Mouse (Mus musculus) granulocyte monocyte progenitor cell, adult 5-6 weeks (primary cell): ENCODE measurements around the gene Cd70. TPM values are rescaled to one million over a fixed set of nuclear protein-coding genes. Genes with fewer than 3 reads are reported as not detected.

Experiments
- ATAC-seq: replicated peaks from 2 replicates; pipeline ENCODE4 v1.8.0; 2016; ENCODE audit warnings: mild to moderate bottlenecking, moderate TSS enrichment, inconsistent platforms; ENCODE audit not compliant: poor library complexity, severe bottlenecking
- total RNA-seq, 2 experiments: library from RNA; stranded (forward) in 1 of 2; stranded (reverse) in 1 of 2; fragments of 200-712, 200-1000 nt in 1 of 2; fragments of >200 nt in 1 of 2; fragmentation: Nextera tagmentation in 1 of 2; gene quantifications; 2 replicates each; pipeline ENCODE4 v1.2.3; 2014 to 2017

Gene Cd70
- total RNA-seq, 2 experiments from 2014 or later = not detected

DNA sequence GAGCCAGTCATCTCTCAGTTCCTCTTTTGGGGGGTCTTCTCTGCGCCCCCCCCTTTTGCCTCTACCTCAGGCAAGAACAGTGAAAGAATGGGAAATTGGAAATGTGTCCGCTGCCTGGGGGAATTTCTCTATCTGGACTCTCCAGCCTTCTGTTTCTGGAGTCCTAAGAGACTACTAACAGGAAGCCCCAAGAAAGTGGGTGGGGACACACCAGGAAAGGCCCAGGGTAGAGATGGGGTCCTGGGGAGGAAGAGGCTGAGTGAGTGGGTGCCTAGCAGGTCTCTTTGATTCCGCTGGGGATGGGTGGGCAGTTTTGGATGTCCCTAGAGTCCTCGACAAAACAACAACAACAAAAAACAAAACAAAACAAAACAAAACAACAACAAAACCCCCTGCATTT, 45.1 kb downstream of the Cd70 start:
- ATAC-seq = peak; percentile 23

DNA sequence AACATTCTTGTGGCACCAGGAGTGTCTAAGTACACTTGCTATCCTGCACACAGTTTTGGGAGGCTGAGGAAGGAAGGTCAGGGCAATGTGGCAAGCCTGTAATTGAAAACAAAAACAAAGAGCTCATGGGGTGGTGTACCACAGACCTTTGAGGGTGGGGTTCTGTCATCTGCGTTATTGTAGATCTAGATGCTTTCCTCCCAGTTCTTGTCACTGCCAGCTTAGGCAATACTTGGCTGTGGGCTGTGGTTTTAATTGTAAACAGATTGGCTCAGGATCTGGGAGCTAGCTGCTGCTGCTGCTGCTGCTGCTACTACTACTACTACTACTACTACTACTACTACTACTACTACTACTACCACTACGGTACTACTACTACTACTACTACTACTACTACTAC, 47.3 kb downstream of the Cd70 start:
- ATAC-seq = peak; percentile 39

DNA sequence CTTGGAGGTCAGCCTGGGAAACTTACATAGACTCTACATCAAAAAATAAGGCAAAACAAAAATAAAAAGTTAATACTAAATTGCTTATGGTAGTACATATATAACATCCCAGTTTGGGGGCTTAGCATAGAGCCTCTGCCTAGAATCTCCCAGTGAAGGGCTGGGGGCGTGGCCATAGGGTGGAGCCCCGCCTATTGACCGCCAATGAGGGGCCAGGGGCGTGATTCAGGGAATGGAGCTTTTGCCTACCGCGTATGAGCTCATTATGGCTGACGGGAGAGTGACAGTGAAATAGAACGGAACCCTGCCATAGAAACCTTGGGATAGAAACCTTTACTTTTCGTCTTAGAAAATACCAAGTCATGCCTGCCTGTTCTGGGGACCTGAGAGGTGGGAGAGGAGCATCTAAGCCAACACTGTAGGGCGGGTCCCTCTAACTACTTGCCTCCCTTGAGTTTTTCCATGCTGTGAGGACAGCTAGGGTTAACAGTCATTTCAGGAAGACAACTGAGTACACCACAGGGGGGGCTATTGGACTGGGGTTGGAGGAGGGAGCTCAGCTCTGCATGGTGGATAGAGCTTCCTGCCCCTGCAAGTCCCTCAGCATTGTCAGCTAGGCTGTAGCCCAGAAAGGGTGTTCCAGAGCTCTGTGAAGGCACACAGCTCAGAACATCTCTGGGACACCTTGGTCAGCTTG, 49.8 kb downstream of the Cd70 start:
- 0 out of 2 replicates have a peak, but pooled peaks have one; percentile 14 for ATAC-seq

DNA sequence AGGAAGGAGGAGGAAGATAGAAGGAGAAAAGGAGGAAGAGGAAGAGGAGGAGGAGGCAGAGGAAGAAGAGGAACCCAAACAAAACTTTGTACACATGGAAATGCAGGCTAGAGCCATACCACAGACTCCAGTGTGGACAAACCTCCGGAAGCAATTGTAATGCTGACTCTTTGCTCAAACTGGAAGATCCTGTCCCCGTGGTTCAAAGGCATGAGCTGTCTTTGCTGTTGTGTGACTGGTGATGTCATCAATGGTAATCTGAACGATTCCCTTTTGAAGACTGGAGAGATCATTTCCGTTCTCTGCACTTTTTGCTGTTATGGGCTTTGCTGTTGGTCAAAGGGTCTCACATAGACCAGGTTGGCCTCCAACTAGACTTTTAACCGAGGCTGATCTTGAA, 51.3 kb downstream of the Cd70 start:
- ATAC-seq = no peak

DNA sequence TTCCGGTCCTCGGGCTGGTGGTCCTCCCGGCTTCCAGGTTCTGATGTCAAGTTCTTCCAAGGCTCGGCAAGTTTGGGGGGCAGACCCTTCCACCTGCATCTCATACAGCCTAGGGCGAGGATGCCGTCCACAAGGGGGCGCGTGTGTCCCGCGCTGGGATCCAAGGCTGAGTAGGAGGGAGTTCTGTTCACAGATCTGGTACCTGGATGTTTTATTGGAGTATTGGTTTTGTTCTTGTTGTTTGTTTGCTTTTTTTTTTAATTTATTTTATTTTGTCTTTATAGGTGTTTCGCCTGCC, 53.0 kb downstream of the Cd70 start:
- peak; percentile 42 for ATAC-seq

Other genes with a start within 250 kb of the Cd70 start
- gene Mllt1, start 214.4 kb downstream of the Cd70 start, total RNA-seq (2014; fragmentation: Nextera tagmentation) = 20.6 and 26.9 TPM in 2 replicates
- 16.6 and 17.0 TPM in 2 replicates for gene Mllt1, start 214.4 kb downstream of the Cd70 start, total RNA-seq (2017)
- gene Acer1, start 167.7 kb downstream of the Cd70 start, total RNA-seq (2014; fragmentation: Nextera tagmentation) = not detected in 2 replicates
- not detected in 2 replicates for gene Acer1, start 167.7 kb downstream of the Cd70 start, total RNA-seq (2017)
- 48.8 and 80.1 TPM in 2 replicates for gene Clpp, start 159.5 kb downstream of the Cd70 start, total RNA-seq (2014; fragmentation: Nextera tagmentation)
- gene Clpp, start 159.5 kb downstream of the Cd70 start, total RNA-seq (2017) = 88.7 and 94.7 TPM in 2 replicates
- 11.3 and 24.4 TPM in 2 replicates for gene Alkbh7, start 152.4 kb downstream of the Cd70 start, total RNA-seq (2014; fragmentation: Nextera tagmentation)
- 17.3 and 18.7 TPM in 2 replicates for gene Alkbh7, start 152.4 kb downstream of the Cd70 start, total RNA-seq (2017)
- gene Pspn, start 149.8 kb downstream of the Cd70 start, total RNA-seq (2014; fragmentation: Nextera tagmentation) = not detected in 2 replicates
- not detected in 2 replicates for gene Pspn, start 149.8 kb downstream of the Cd70 start, total RNA-seq (2017)
- gene Gtf2f1, start 138.5 kb downstream of the Cd70 start, total RNA-seq (2014; fragmentation: Nextera tagmentation) = 47.6 and 63.8 TPM in 2 replicates
- 103 and 116 TPM in 2 replicates for gene Gtf2f1, start 138.5 kb downstream of the Cd70 start, total RNA-seq (2017)
- gene Gm17949, start 138.3 kb downstream of the Cd70 start, total RNA-seq (2014; fragmentation: Nextera tagmentation) = not detected in 2 replicates
- gene Gm17949, start 138.3 kb downstream of the Cd70 start, total RNA-seq (2017) = not detected in 2 replicates
- gene Khsrp, start 118.3 kb downstream of the Cd70 start, total RNA-seq (2014; fragmentation: Nextera tagmentation) = 96.6 and 149 TPM in 2 replicates
- 68.9 and 84.0 TPM in 2 replicates for gene Khsrp, start 118.3 kb downstream of the Cd70 start, total RNA-seq (2017)
- not detected in 2 replicates for gene Slc25a41, start 108.1 kb downstream of the Cd70 start, total RNA-seq (2014; fragmentation: Nextera tagmentation)
- not detected in 2 replicates for gene Slc25a41, start 108.1 kb downstream of the Cd70 start, total RNA-seq (2017)
- gene Crb3, start 90.7 kb downstream of the Cd70 start, total RNA-seq (2014; fragmentation: Nextera tagmentation) = not detected in 2 replicates
- gene Crb3, start 90.7 kb downstream of the Cd70 start, total RNA-seq (2017) = not detected in 2 replicates
- gene Slc25a23, start 89.9 kb downstream of the Cd70 start, total RNA-seq (2014; fragmentation: Nextera tagmentation) = 15.2 and 23.8 TPM in 2 replicates
- 1.6 and 1.7 TPM in 2 replicates for gene Slc25a23, start 89.9 kb downstream of the Cd70 start, total RNA-seq (2017)
- 24.7 and 27.1 TPM in 2 replicates for gene Dennd1c, start 71.3 kb downstream of the Cd70 start, total RNA-seq (2014; fragmentation: Nextera tagmentation)
- 2.9 and 3.0 TPM in 2 replicates for gene Dennd1c, start 71.3 kb downstream of the Cd70 start, total RNA-seq (2017)
- gene Tubb4a, start 62.0 kb downstream of the Cd70 start, total RNA-seq (2014; fragmentation: Nextera tagmentation) = not detected in 2 replicates
- gene Tubb4a, start 62.0 kb downstream of the Cd70 start, total RNA-seq (2017) = not detected in 2 replicates
- 0.28 and 1.1 TPM in 2 replicates for gene Tnfsf9, start 44.5 kb downstream of the Cd70 start, total RNA-seq (2014; fragmentation: Nextera tagmentation)
- gene Tnfsf9, start 44.5 kb downstream of the Cd70 start, total RNA-seq (2017) = 0.60 and 3.0 TPM in 2 replicates
- 6.4 and 7.6 TPM in 2 replicates for gene Tnfsf14, start 44.4 kb upstream of the Cd70 start, total RNA-seq (2014; fragmentation: Nextera tagmentation)
- gene Tnfsf14, start 44.4 kb upstream of the Cd70 start, total RNA-seq (2017) = 5.2 and 5.8 TPM in 2 replicates
- gene C3, start 78.4 kb upstream of the Cd70 start, total RNA-seq (2014; fragmentation: Nextera tagmentation) = 59.6 and 67.4 TPM in 2 replicates
- gene C3, start 78.4 kb upstream of the Cd70 start, total RNA-seq (2017) = 146 and 183 TPM in 2 replicates
- 26.6 and 27.2 TPM in 2 replicates for gene Gpr108, start 98.7 kb upstream of the Cd70 start, total RNA-seq (2014; fragmentation: Nextera tagmentation)
- gene Gpr108, start 98.7 kb upstream of the Cd70 start, total RNA-seq (2017) = 18.9 and 20.9 TPM in 2 replicates
- gene Trip10, start 99.7 kb upstream of the Cd70 start, total RNA-seq (2014; fragmentation: Nextera tagmentation) = 8.3 and 9.9 TPM in 2 replicates
- gene Trip10, start 99.7 kb upstream of the Cd70 start, total RNA-seq (2017) = 5.6 and 8.6 TPM in 2 replicates
- gene Vav1, start 129.3 kb upstream of the Cd70 start, total RNA-seq (2014; fragmentation: Nextera tagmentation) = 139 and 141 TPM in 2 replicates
- 284 and 301 TPM in 2 replicates for gene Vav1, start 129.3 kb upstream of the Cd70 start, total RNA-seq (2017)
- gene Adgre1, start 208.9 kb upstream of the Cd70 start, total RNA-seq (2014; fragmentation: Nextera tagmentation) = 6.5 and 10.5 TPM in 2 replicates
- 11.5 and 15.5 TPM in 2 replicates for gene Adgre1, start 208.9 kb upstream of the Cd70 start, total RNA-seq (2017)